Mouse (Mus musculus) effector memory CD4-positive, alpha-beta T cell, adult 5 months (primary cell): Measurements from ENCODE around the gene Klhl36. TPM values are rescaled to one million over a fixed set of nuclear protein-coding genes. Genes with fewer than 3 reads are reported as not detected.

Experiments
- polyA plus RNA-seq: library from polyadenylated mRNA; unstranded; fragments of 100-300 nt; shearing (Covaris generic); gene quantifications from one replicate; pipeline ENCODE4 v1.2.1, GENCODE M21; 2017

The Klhl36 gene
- polyA plus RNA-seq: 12.7 TPM

GRCm38 (mm10) chr8:119861706-119862389 lies at the start of gene Klhl36:
Gene Klhl36 (plus strand): TSS chr8:119862266.

GRCm38 (mm10) chr8:119840275-119840808 lies 21.7 kb upstream of the Klhl36 start, which contains the start of gene Cotl1:
Gene Cotl1 (minus strand): TSS chr8:119840544.

GRCm38 (mm10) chr8:119909944-119910546 lies 48.0 kb downstream of the Klhl36 start, which contains the start of gene Usp10:
Gene Usp10 (plus strand): TSS chr8:119910360.

GRCm38 (mm10) chr8:119910547-119911257 lies 48.6 kb downstream of the Klhl36 start, which contains the start of gene Gm20388:
Gene Gm20388 (plus strand): TSS chr8:119910841.

Other genes with a start within 250 kb of the Klhl36 start
- not detected for gene Adad2, start 249.5 kb upstream of the Klhl36 start, polyA plus RNA-seq
- not detected for gene Kcng4, start 226.6 kb upstream of the Klhl36 start, polyA plus RNA-seq
- not detected for gene Wfdc1, start 195.9 kb upstream of the Klhl36 start, polyA plus RNA-seq
- not detected for gene Atp2c2, start 162.3 kb upstream of the Klhl36 start, polyA plus RNA-seq
- 2.1 TPM for gene Tldc1, start 83.8 kb upstream of the Klhl36 start, polyA plus RNA-seq
- gene Cotl1, start 21.7 kb upstream of the Klhl36 start, polyA plus RNA-seq: 212 TPM
- gene Usp10, start 48.1 kb downstream of the Klhl36 start, polyA plus RNA-seq: 114 TPM
- 9.3 TPM for gene Gm20388, start 48.6 kb downstream of the Klhl36 start, polyA plus RNA-seq
- not detected for gene Crispld2, start 130.2 kb downstream of the Klhl36 start, polyA plus RNA-seq
- 40.3 TPM for gene Zdhhc7, start 239.2 kb downstream of the Klhl36 start, polyA plus RNA-seq